Mouse (Mus musculus): ENCODE results near the gene Abhd17a. TPM values are rescaled to one million over a fixed set of nuclear protein-coding genes. Genes with fewer than 3 reads are reported as not detected.

Gene Abhd17a
- polyA plus RNA-seq, 1 experiment from 2014 or later = 122 TPM

DNA sequence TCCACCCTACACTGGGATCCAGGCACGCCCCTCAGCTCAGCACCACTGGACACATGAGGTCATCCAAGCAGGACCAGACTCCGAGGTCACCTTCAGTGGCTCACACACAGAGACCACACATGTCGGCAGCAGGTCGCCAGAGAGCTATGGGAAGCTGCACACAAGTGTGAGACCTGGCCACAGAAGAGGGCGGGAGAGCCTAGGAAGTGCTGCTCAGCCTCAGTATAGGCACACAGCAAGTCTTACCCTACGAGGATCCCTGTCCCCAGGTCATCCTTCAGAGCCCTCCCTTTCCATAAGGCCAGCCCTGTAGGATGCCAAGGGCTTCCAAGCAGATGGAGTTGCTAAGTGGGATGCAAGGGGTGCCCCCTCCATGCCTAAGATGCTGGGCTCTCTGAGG is 36.1 kb downstream of the Abhd17a start:
- Histone ChIP-seq H3K9me3 (no peaks in the 10 kb centered on the region), H3K4me3 (no peak overlapping the region), H3K27me3 (no peaks in the 10 kb centered on the region), H3K9ac (no peak overlapping the region), H3K4me2 (no peak overlapping the region), H3K27ac (no peak overlapping the region), H3K36me3 (peaks cover 15% of the 10 kb centered on the region), H3K4me1 (peaks cover 18% of the 10 kb centered on the region)
- no peak for ATAC-seq (ENCODE audit: borderline replicate concordance, extremely low read depth, low FRiP score, low TSS enrichment)
- 77% methylated on average over 6 of the region's 6 CpGs for WGBS

DNA sequence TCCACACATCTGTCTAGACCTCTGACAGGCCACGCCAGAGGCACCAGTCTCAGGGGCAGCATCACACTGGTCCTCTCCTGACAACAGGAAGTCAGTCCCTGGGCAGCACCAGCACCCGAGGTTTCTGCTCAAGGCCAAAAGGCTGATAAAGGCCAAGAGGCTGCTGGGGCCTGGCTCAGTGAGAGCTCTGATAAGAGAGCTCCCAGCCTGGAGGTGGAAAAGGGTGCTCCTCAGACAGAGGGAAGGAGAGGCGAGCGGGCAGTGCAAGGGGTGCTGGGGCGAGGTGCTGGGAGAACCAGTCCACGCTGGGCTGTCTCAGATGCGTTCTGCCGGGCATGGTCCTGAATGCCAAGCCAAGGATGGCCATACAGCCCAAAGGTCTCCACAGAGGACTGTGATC is 36.6 kb downstream of the Abhd17a start:
- no peak overlapping the region for H3K9ac ChIP-seq
- H3K4me3 ChIP-seq = no peak overlapping the region
- H3K4me2 ChIP-seq = no peak overlapping the region
- H3K36me3 ChIP-seq = peaks cover 16% of the 10 kb centered on the region
- no peaks in the 10 kb centered on the region for H3K9me3 ChIP-seq
- H3K27ac ChIP-seq = no peak overlapping the region
- WGBS = 87% methylated on average over 8 of the region's 8 CpGs
- no peak for ATAC-seq (ENCODE audit: borderline replicate concordance, extremely low read depth, low FRiP score, low TSS enrichment)
- H3K27me3 ChIP-seq = no peaks in the 10 kb centered on the region
- H3K4me1 ChIP-seq = peaks cover 16% of the 10 kb centered on the region

DNA sequence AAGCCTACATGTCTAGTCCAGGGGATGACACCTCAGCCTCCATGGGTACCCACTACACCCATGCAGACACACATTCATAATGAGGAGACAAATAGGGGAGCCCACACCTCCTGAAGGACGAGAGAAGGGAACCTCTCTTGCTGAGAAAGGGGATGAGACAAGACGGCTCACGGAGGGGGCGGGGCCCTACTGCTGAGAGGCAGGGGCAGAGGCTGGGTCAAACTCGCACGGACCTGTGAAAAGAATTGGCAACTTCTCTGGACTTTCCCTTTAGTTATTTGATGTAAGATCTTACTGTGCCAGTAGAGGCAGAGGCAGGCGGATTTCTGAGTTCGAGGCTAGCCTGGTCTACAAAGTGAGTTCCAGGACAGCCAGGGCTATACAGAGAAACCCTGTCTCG is 37.8 kb downstream of the Abhd17a start:
- 60% methylated on average over 9 of the region's 9 CpGs for WGBS
- no peak overlapping the region for H3K27ac ChIP-seq
- peaks cover 3% of the 10 kb centered on the region for H3K4me1 ChIP-seq
- H3K27me3 ChIP-seq = no peaks in the 10 kb centered on the region
- H3K4me3 ChIP-seq = no peak overlapping the region
- H3K9me3 ChIP-seq = no peaks in the 10 kb centered on the region
- H3K4me2 ChIP-seq = no peak overlapping the region
- peaks cover 26% of the 10 kb centered on the region for H3K36me3 ChIP-seq
- no peak overlapping the region for H3K9ac ChIP-seq
- ATAC-seq (ENCODE audit: borderline replicate concordance, extremely low read depth, low FRiP score, low TSS enrichment) = no peak

DNA sequence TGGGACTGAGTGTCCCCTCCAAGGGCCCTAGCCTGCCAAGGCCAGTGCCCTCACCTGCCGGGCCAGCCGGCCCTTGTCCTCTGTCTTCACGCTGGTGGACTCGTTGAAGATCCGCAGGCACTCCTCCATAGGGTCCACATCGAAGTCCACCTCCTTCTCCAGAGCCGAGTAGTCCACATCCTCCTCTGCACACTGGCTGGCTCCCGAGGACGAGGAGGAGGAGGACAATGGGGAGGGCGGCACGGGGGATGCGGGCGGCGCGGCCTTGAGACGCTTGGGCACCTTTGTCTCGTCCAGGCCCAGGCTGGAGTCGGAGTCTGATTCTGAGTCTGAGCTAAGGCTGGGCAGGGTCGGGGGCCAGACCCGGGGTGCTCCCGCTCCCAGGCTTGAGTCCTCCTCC is 40.9 kb downstream of the Abhd17a start:
- Histone ChIP-seq H3K4me3 (no peak overlapping the region), H3K27me3 (no peaks in the 10 kb centered on the region), H3K4me1 (no peaks in the 10 kb centered on the region), H3K27ac (no peak overlapping the region), H3K4me2 (no peak overlapping the region), H3K36me3 (peaks cover 55% of the 10 kb centered on the region), H3K9me3 (no peaks in the 10 kb centered on the region), H3K9ac (no peak overlapping the region)
- ATAC-seq (ENCODE audit: borderline replicate concordance, extremely low read depth, low FRiP score, low TSS enrichment) = no peak
- WGBS = 88% methylated on average over 21 of the region's 21 CpGs

DNA sequence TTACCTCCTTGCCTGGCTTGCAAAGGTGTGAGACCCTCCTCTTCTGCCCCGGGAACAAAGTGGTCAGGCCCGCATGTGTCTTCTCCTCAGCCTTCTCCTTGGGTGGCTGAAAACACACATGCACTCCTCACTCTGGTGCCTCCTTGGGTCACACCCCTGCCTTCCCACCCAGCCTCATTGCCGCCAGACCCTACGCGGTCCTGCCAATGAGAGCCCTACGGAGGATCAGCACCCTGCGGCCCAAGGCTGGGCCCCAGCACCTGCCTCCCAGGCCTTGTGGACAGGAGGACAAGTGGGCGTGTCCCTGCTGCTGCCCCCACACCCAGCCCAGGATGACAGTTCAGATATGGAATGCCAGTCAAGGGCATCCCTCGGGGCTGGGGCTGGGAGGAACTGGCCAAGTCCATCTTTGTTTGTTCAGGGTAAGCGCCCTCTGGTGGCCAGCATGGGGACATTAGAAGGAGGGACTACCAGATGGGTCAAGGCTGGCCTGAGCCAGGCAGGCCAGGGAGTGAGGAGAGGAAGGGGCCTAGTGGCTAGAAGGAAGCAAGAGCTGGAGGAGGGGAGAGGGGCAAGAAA is 41.6 kb downstream of the Abhd17a start:
- H3K4me1 ChIP-seq = no peaks in the 10 kb centered on the region
- ATAC-seq (ENCODE audit: borderline replicate concordance, extremely low read depth, low FRiP score, low TSS enrichment) = no peak
- H3K4me3 ChIP-seq = no peak overlapping the region
- no peaks in the 10 kb centered on the region for H3K9me3 ChIP-seq
- WGBS = 69% methylated on average over 10 of the region's 10 CpGs
- H3K27me3 ChIP-seq = no peaks in the 10 kb centered on the region
- no peak overlapping the region for H3K4me2 ChIP-seq
- H3K9ac ChIP-seq = no peak overlapping the region
- peaks cover 63% of the 10 kb centered on the region for H3K36me3 ChIP-seq
- H3K27ac ChIP-seq = no peak overlapping the region

DNA sequence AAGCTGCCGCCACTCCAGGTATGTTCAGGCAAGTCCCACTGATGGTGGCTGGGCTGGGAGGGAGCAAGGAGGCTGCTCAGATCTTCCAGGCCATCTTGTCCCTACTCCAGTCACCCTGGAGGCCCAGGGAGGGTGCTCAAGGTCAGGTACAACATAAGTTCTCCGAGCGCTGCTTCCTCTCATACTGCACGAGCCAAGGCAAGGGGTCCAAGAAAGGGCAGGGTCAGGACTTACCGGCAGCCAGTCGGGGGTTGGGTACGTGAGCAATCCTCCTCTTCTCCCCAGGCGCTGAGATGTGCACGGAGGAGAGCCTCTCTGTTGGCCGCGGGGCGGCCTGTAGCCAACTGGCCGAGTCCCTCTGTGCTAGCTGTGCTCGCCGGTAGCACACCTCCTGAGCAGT is 42.6 kb downstream of the Abhd17a start:
- H3K36me3 ChIP-seq = peaks cover 73% of the 10 kb centered on the region

DNA sequence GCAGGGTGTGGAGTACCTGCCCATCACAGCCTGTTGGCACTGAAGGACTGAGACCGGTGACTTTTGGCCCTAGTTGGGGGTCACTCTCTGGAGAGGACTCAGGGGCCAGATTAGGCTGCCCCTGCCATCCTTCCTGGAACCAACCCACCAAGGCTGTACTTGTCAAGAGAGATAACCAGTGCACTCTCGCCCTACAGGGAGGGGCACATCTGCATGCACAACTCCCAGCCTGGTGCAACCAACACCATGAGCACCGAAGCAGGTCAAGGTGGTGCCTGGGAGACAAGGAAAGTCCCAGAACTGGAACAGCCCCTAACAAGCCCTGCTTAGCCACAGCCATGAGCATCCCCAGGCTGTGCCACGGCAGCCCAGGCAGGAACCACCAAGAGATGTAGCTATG is 43.2 kb downstream of the Abhd17a start:
- no peak for ATAC-seq (ENCODE audit: borderline replicate concordance, extremely low read depth, low FRiP score, low TSS enrichment)
- no peaks in the 10 kb centered on the region for H3K4me1 ChIP-seq
- H3K9ac ChIP-seq = no peak overlapping the region
- peaks cover 79% of the 10 kb centered on the region for H3K36me3 ChIP-seq
- no peak overlapping the region for H3K4me3 ChIP-seq
- no peaks in the 10 kb centered on the region for H3K27me3 ChIP-seq
- H3K27ac ChIP-seq = no peak overlapping the region
- no peak overlapping the region for H3K4me2 ChIP-seq
- no peaks in the 10 kb centered on the region for H3K9me3 ChIP-seq
- WGBS = 91% methylated on average over 4 of the region's 4 CpGs

More for the DNA sequence above, 42.6 kb downstream of the Abhd17a start:
- Histone ChIP-seq H3K27me3 (no peaks in the 10 kb centered on the region), H3K4me3 (no peak overlapping the region), H3K4me1 (no peaks in the 10 kb centered on the region), H3K9ac (no peak overlapping the region), H3K4me2 (no peak overlapping the region), H3K27ac (no peak overlapping the region), H3K9me3 (no peaks in the 10 kb centered on the region)
- no peak for ATAC-seq (ENCODE audit: borderline replicate concordance, extremely low read depth, low FRiP score, low TSS enrichment)
- 87% methylated on average over 15 of the region's 15 CpGs for WGBS

DNA sequence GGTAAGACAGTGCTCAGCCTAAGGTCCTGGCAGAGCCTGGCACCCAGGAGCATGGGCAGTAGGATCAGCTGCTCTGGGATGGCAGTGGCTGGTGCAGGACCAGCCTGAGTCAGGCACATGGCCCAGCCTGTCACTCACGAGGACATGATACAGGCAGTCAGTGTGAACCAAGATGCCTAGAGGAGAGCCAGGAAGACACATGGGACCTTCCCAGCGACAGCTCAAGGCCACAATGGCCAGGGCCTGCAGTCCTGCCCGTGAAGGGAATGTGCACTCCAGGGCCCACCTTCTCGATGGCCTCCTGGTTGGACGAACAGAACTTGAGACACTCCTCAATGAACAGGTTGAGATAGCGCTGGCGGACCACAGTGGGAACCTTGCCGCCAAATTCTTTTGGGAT is 44.6 kb downstream of the Abhd17a start:
- peaks cover 79% of the 10 kb centered on the region for H3K36me3 ChIP-seq
- no peak overlapping the region for H3K27ac ChIP-seq
- H3K9ac ChIP-seq = no peak overlapping the region
- H3K4me1 ChIP-seq = no peaks in the 10 kb centered on the region
- 84% methylated on average over 8 of the region's 8 CpGs for WGBS
- no peak overlapping the region for H3K4me3 ChIP-seq
- no peaks in the 10 kb centered on the region for H3K27me3 ChIP-seq
- ATAC-seq (ENCODE audit: borderline replicate concordance, extremely low read depth, low FRiP score, low TSS enrichment) = no peak
- no peak overlapping the region for H3K4me2 ChIP-seq
- H3K9me3 ChIP-seq = no peaks in the 10 kb centered on the region

DNA sequence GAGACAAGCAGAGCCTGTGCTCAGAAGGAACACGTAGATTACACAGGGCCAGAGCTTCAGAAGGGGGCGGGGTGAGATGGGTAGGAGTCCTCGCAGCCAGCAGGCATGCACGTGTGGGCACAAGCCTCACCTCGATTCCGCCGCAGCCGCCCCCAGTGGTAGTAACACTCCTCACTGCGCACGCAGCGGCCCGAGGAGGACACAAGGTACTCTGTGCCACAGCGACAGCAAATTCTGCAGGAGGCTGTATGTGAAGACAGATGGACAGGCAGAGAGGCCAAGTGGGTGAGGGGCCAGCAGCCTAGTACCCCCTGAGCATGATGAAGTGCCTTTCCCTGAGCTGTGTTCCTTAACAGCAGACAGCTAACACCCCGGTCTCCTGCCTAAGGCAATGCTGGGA is 46.3 kb downstream of the Abhd17a start:
- Histone ChIP-seq H3K4me1 (peaks cover 8% of the 10 kb centered on the region), H3K4me3 (no peak overlapping the region), H3K27me3 (no peaks in the 10 kb centered on the region), H3K9ac (no peak overlapping the region), H3K36me3 (peaks cover 65% of the 10 kb centered on the region), H3K27ac (no peak overlapping the region), H3K9me3 (no peaks in the 10 kb centered on the region), H3K4me2 (no peak overlapping the region)
- no peak for ATAC-seq (ENCODE audit: borderline replicate concordance, extremely low read depth, low FRiP score, low TSS enrichment)
- WGBS = 93% methylated on average over 14 of the region's 14 CpGs

DNA sequence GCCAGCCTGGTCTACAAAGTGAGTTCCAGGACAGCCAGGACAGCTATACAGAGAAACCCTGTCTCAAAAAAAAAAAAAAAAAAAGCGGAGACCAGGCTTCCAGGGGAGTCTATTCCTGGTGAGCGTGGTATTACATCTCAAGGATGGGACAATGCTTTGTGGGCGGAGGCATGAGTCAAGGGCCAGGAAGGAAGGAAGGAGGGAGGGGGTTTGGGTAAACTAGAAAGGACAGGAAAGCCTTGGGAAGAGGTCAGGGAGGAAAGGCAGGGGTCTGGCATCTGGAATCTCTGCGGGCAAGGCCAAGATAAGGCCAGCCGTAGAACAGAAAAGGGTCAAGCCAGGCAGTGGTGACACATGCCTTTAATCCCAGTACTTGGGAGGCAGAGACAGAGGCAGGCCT is 50.6 kb downstream of the Abhd17a start:
- H3K4me1 ChIP-seq = peaks cover 25% of the 10 kb centered on the region
- WGBS = 25% methylated on average over 5 of the region's 5 CpGs
- H3K9me3 ChIP-seq = no peaks in the 10 kb centered on the region
- peaks cover 21% of the 10 kb centered on the region for H3K27me3 ChIP-seq
- 0 out of 2 replicates have a peak overlapping the region, but pooled peaks have one; percentile 31 for H3K4me3 ChIP-seq
- H3K9ac ChIP-seq = no peak overlapping the region
- no peak for ATAC-seq (ENCODE audit: borderline replicate concordance, extremely low read depth, low FRiP score, low TSS enrichment)
- peak overlapping the region; percentile 54; the same call in 1 of the 2 replicates for H3K4me2 ChIP-seq
- peak overlapping the region; percentile 45; the same call in 1 of the 2 replicates for H3K27ac ChIP-seq
- H3K36me3 ChIP-seq = peaks cover 27% of the 10 kb centered on the region

DNA sequence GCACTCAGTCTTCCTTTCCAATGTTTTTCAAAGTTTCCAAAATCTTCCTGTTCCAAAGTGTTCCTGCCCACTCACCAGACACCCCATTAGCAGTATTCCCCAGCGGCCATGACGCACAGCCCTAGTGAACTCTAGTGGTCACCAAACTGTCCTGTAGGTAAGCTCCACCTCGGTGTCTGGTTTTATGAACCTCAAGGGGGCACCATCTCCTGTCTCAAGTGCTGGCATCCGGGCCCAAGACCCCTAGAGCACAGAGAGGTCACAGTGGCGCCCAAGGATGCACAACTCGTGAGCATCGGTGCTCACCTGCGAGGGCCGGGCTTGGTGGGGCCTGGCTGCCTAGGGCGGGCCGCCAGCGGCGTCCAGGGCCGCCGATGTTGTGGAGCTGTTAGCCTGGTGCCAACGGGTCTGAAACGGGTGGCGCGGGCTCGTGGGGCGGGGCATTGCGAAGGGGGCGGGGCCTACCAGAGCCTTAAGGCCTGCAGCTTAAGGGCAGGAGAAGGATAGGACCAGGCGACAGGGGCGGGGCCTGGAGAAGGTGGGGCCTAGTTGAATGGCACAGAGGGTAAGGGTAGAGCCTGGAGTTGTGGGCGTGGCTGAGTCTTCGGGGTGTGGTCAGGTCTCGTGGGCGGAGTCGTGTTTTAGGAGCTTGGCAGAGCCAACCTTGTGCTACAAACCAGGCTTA is 51.3 kb downstream of the Abhd17a start, which contains the start of gene Atp8b3:
Gene Atp8b3, minus strand, starts transcription at position 415 of the 685 bp plus-strand sequence.
- peaks cover 25% of the 10 kb centered on the region for H3K4me1 ChIP-seq
- peaks cover 21% of the 10 kb centered on the region for H3K36me3 ChIP-seq
- ATAC-seq (ENCODE audit: borderline replicate concordance, extremely low read depth, low FRiP score, low TSS enrichment) = peak; percentile 86
- H3K9me3 ChIP-seq = no peaks in the 10 kb centered on the region
- H3K4me3 ChIP-seq = peak within 1 kb of the TSS; percentile 31
- H3K27me3 ChIP-seq = peaks cover 26% of the 10 kb centered on the region
- WGBS = 2% methylated on average over 30 of the region's 30 CpGs
- peak within 1 kb of the TSS; percentile 54 for H3K4me2 ChIP-seq
- peak within 1 kb of the TSS; percentile 45 for H3K27ac ChIP-seq
- H3K9ac ChIP-seq = peak within 1 kb of the TSS; percentile 25; the same call in 1 of the 2 replicates

DNA sequence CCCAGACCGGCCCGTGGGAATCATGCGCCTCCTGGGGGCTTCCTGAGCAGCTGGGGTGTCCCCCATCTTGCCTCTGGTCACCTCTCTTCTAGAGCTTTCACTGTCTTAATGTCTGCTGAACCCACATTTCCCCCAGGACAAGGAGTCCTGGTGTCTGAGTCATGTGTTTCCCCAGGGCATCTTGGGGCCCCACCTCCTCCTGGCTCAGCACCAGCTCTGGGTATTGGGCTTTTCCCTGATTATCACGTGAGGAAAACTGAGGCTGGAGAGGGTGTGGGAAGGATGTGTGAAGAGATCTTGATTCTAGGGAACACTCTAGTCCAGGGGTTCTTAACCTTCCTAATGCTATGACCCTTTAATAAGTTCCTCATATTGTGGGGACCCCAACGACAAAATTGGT is 52.0 kb downstream of the Abhd17a start:
- Histone ChIP-seq H3K36me3 (peaks cover 14% of the 10 kb centered on the region), H3K27me3 (peaks cover 26% of the 10 kb centered on the region), H3K9ac (no peak overlapping the region), H3K4me1 (peaks cover 25% of the 10 kb centered on the region), H3K4me2 (no peak overlapping the region), H3K4me3 (no peak overlapping the region), H3K9me3 (no peaks in the 10 kb centered on the region), H3K27ac (no peak overlapping the region)
- 46% methylated on average over 5 of the region's 5 CpGs for WGBS
- no peak for ATAC-seq (ENCODE audit: borderline replicate concordance, extremely low read depth, low FRiP score, low TSS enrichment)
